Comparison of ENCODE assay signal across 8 mouse cellular contexts in the genomic region with DNA sequence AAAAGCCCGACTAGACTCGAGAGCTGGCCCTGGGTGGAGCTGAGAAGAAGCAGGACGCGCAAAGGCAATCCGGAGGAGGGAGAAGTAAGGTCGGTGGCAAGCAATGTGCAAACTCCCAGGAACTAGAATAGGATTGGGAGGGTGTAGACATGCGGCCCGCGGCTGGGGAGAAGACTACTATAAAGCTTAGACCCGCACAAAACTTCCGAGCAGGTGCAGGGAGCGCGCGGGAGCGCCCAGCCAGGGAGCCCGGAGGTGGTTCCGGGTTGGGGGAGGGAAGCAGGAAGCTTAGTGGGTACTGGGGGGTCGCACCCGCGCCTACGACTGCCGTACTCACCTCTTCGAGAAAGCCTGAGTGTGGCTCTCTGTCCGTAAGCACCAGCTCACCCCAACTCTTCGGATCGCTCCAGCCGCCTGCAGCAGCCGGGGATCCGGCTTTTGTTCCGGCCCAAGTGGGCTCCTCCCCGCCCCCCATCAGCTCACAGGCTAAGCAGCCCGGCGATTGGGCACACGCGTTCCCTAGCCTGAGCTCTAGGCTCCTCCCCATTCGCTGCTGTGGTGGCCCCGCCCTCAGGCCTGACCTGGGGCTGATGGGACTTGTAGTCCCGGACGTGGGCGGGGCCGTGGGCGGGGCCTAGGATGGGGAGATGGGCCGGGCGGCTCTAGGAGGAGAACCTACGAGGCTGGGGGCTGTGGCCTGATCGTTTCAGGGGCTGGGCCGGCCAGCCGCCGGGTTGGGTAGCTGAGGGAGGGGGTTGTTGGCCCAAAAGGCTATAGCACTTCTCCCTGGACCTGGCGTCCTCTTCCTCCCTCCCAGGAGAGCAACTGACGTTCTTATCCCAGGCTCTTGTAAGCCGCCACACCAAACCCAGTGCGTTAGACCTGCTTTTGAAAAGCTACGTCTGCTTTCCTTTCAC. TPM values are rescaled to one million over a fixed set of nuclear protein-coding genes. Genes with fewer than 3 reads are reported as not detected.
DNase-seq lines count a peak whose midpoint lies in the region; ATAC-seq lines count a peak whose summit lies in the region.

A gene (minus strand): TSS at position 543 of the 917 bp plus-strand sequence.

- peaks cover 28% of the 10 kb centered on the region for H3K4me1 ChIP-seq in lung, embryonic 16.5 days (replicated peaks; ENCODE audit: control insufficient read depth, insufficient read depth, low read length)

- H3K27me3 ChIP-seq in lung, embryonic 16.5 days (ENCODE audit: control insufficient read depth, insufficient read depth, low read depth, low read length): no peaks in the 10 kb centered on the region

- peak within 1 kb of the TSS; percentile 73 for H3K4me3 ChIP-seq in lung, embryonic 16.5 days (ENCODE audit: low read length)

- ATAC-seq in hematopoietic stem cell, adult 5-6 weeks (replicated peaks in 1 of 2; ENCODE audit: insufficient read depth in 1 of 2, low FRiP score in 2 of 2, low TSS enrichment in 1 of 2, low read depth in 1 of 2, poor library complexity in 2 of 2, severe bottlenecking in 2 of 2): peak; percentile 95 to 97
- ATAC-seq in lung, embryonic 16.5 days (ENCODE audit: low read depth): peak; percentile 99

- WGBS in lung, embryonic 16.5 days: under 1% methylated on average over 54 of the region's 54 CpGs

- peaks cover 7% of the 10 kb centered on the region for H3K36me3 ChIP-seq in lung, embryonic 16.5 days (ENCODE audit: control insufficient read depth, insufficient read depth, low read length)

- peak within 1 kb of the TSS; percentile 77 for H3K9ac ChIP-seq in lung, embryonic 16.5 days (ENCODE audit: low read length)

- peak within 1 kb of the TSS; percentile 83 for H3K27ac ChIP-seq in lung, embryonic 16.5 days (ENCODE audit: low read length)

- H3K4me2 ChIP-seq in lung, embryonic 16.5 days (ENCODE audit: low read depth, low read length): peak within 1 kb of the TSS; percentile 93

- DNase-seq in MEL-GATA-1-ER (ENCODE audit: extremely low read depth, low read depth): peak; percentile 93
- peak; percentile 98 for DNase-seq in cerebellum, adult 8-10 months
- peak; percentile 99 for DNase-seq in forelimb bud, embryonic 11.5 days (ENCODE audit: low read depth, low spot score)
- DNase-seq in layer of hippocampus, adult 9-10 months (ENCODE audit: low spot score): peak; percentile 93
- DNase-seq in ovary, postnatal 10 days (ENCODE audit: low spot score): peak; percentile 84
- peak; percentile 99 to 100 for DNase-seq in thymus, postnatal 10 days (ENCODE audit: low spot score in 2 of 2)

- H3K9me3 ChIP-seq in lung, embryonic 16.5 days (ENCODE audit: control insufficient read depth, low read length): no peaks in the 10 kb centered on the region

RNA-seq across cellular contexts. Expression of the gene that starts here (rescaled TPM):
- 91.6 and 97.6 TPM in 2 replicates for total RNA-seq in hematopoietic stem cell, adult 5-6 weeks (2017)
- 150 and 155 TPM in 2 replicates for polyA plus RNA-seq in lung, embryonic 16.5 days (2015; fragmentation: Nextera tagmentation; extraction: Ambion mirVana)

Comparison
In these comparisons a context has a peak if more than half of its experiments do, and no peak if none do; other contexts are left out.
1. Peak in every context shown above with its lines: DNase-seq, ATAC-seq, H3K4me3 ChIP-seq and H3K27ac ChIP-seq.